Mouse (Mus musculus) CH12.LX (cell line): ENCODE data around the gene Ppara. TPM values are rescaled to one million over a fixed set of nuclear protein-coding genes. Genes with fewer than 3 reads are reported as not detected.
A peak's percentile ranks its signal among the peaks of the same experiment; 100 is the strongest.

Experiments used
- DNase-seq: peaks from one replicate; pipeline ENCODE4 v3.0.0-alpha.2; 2013; ENCODE audit errors: extremely low read depth
- H3K27ac ChIP-seq: 2 replicates; pipeline ENCODE4 v1.5.1; 2012; ENCODE audit warnings: low read depth, mild to moderate bottlenecking, control low read depth, moderate library complexity; ENCODE audit not compliant: insufficient read depth
- H3K27me3 ChIP-seq: replicated peaks from 2 replicates; pipeline ENCODE3; 2012; ENCODE audit warnings: inconsistent platforms
- H3K36me3 ChIP-seq, 2 experiments: replicated peaks in 1 of 2; 2 replicates each; pipeline versions ENCODE3 to v1.6.1; 2012; ENCODE audit warnings: inconsistent platforms in 1 of 2, low read length in 1 of 2, mild to moderate bottlenecking in 1 of 2, mixed read lengths in 1 of 2, moderate library complexity in 1 of 2; ENCODE audit not compliant: control insufficient read depth in 1 of 2, insufficient read depth in 1 of 2
- H3K4me1 ChIP-seq, 2 experiments: 2 replicates each; pipeline ENCODE4 v1.6.1; 2012; ENCODE audit warnings: inconsistent platforms in 1 of 2, moderate library complexity in 1 of 2; ENCODE audit not compliant: insufficient read depth in 2 of 2, control insufficient read depth in 1 of 2
- H3K4me2 ChIP-seq: 2 replicates; pipeline ENCODE4 v1.6.1; 2012; ENCODE audit warnings: low read depth, mild to moderate bottlenecking, control low read depth; ENCODE audit not compliant: poor library complexity, insufficient read depth, severe bottlenecking
- H3K4me3 ChIP-seq, 3 experiments: fragments of 150-350 bp in 1 of 3; sonication (generic) in 1 of 3; replicated peaks in 1 of 3; 2 replicates each; pipeline versions ENCODE3 to v1.5.1; 2011 to 2012; ENCODE audit warnings: low read depth in 2 of 3, low read length in 2 of 3, mild to moderate bottlenecking in 2 of 3, moderate library complexity in 2 of 3, control low read depth in 1 of 3, improper control_type of control experiment in 1 of 3, inconsistent platforms in 1 of 3, mixed read lengths in 1 of 3; ENCODE audit not compliant: poor library complexity in 1 of 3
- H3K79me2 ChIP-seq: replicated peaks from 2 replicates; pipeline ENCODE4 v1.6.1; 2012; ENCODE audit warnings: mild to moderate bottlenecking, moderate library complexity; ENCODE audit not compliant: control insufficient read depth, poor library complexity, insufficient read depth, severe bottlenecking; ENCODE audit errors: extremely low read depth
- H3K9ac ChIP-seq: 2 replicates; pipeline ENCODE4 v1.6.1; 2012; ENCODE audit warnings: low read depth, mild to moderate bottlenecking, control low read depth, moderate library complexity; ENCODE audit not compliant: insufficient read depth
- H3K9me3 ChIP-seq: replicated peaks from 2 replicates; pipeline ENCODE3; 2012; ENCODE audit warnings: low read length, inconsistent platforms, mixed read lengths
- BHLHE40 ChIP-seq: IDR thresholded peaks from 2 replicates; pipeline ENCODE4 v1.6.1; 2011; ENCODE audit warnings: mild to moderate bottlenecking, low read depth, low read length, improper control_type of control experiment
- CHD2 ChIP-seq: IDR thresholded peaks from 2 replicates; pipeline ENCODE4 v1.6.1; 2011; ENCODE audit warnings: low read length, improper control_type of control experiment
- CTCF ChIP-seq, 2 experiments: IDR thresholded peaks in 1 of 2; conservative IDR thresholded peaks in 1 of 2; 2 replicates each; pipeline ENCODE4 v1.5.1; 2011 to 2012; ENCODE audit warnings: low read depth in 2 of 2, low read length in 2 of 2, improper control_type of control experiment in 1 of 2, inconsistent platforms in 1 of 2, mild to moderate bottlenecking in 1 of 2, moderate library complexity in 1 of 2
- E2F4 ChIP-seq: IDR thresholded peaks from 2 replicates; pipeline ENCODE4 v1.6.1; 2011; ENCODE audit warnings: low read depth, low read length, improper control_type of control experiment; ENCODE audit not compliant: insufficient replicate concordance
- EP300 ChIP-seq: IDR thresholded peaks from 2 replicates; pipeline ENCODE4 v1.6.1; 2011; ENCODE audit warnings: low read length, improper control_type of control experiment
- GABPA ChIP-seq: IDR thresholded peaks from 2 replicates; pipeline ENCODE4 v1.6.1; 2012; ENCODE audit warnings: low read depth, low read length, improper control_type of control experiment, inconsistent platforms; ENCODE audit not compliant: insufficient replicate concordance
- HCFC1 ChIP-seq: IDR thresholded peaks from 2 replicates; pipeline ENCODE4 v1.6.1; 2012; ENCODE audit warnings: low read depth, mild to moderate bottlenecking, inconsistent platforms, low read length, improper control_type of control experiment
- IRF4 ChIP-seq: IDR thresholded peaks from 2 replicates; pipeline ENCODE4 v1.6.1; 2014; ENCODE audit warnings: low read depth, mild to moderate bottlenecking, inconsistent platforms, low read length, improper control_type of control experiment
- JUN ChIP-seq: IDR thresholded peaks from 2 replicates; pipeline ENCODE4 v1.6.1; 2011; ENCODE audit warnings: low read depth, mild to moderate bottlenecking, low read length, improper control_type of control experiment, moderate library complexity; ENCODE audit not compliant: insufficient read depth
- MAZ ChIP-seq: IDR thresholded peaks from 2 replicates; pipeline ENCODE4 v1.6.1; 2012; ENCODE audit warnings: low read depth, mild to moderate bottlenecking, inconsistent platforms, low read length, improper control_type of control experiment, moderate library complexity
- MEF2A ChIP-seq: IDR thresholded peaks from 2 replicates; pipeline ENCODE4 v1.6.1; 2014; ENCODE audit warnings: low read depth, mild to moderate bottlenecking, inconsistent platforms, low read length, improper control_type of control experiment, borderline replicate concordance
- NELFE ChIP-seq: IDR thresholded peaks from 2 replicates; pipeline ENCODE4 v1.6.1; 2011; ENCODE audit warnings: low read depth, low read length, improper control_type of control experiment
- NRF1 ChIP-seq: IDR thresholded peaks from 2 replicates; pipeline ENCODE4 v1.6.1; 2014; ENCODE audit warnings: low read depth, mild to moderate bottlenecking, inconsistent platforms, low read length, improper control_type of control experiment, moderate library complexity
- POLR2AphosphoS2 ChIP-seq: IDR thresholded peaks from 2 replicates; pipeline ENCODE4 v1.6.1; 2011; ENCODE audit warnings: low read depth, low read length, improper control_type of control experiment
- RAD21 ChIP-seq: IDR thresholded peaks from 2 replicates; pipeline ENCODE4 v1.6.1; 2011; ENCODE audit warnings: low read depth, mild to moderate bottlenecking, low read length, improper control_type of control experiment, moderate library complexity
- SMC3 ChIP-seq: IDR thresholded peaks from 2 replicates; pipeline ENCODE4 v1.6.1; 2011; ENCODE audit warnings: low read depth, low read length, improper control_type of control experiment
- ZC3H11A ChIP-seq: IDR thresholded peaks from 2 replicates; pipeline ENCODE4 v1.6.1; 2012; ENCODE audit warnings: low read depth, mild to moderate bottlenecking, inconsistent platforms, low read length, improper control_type of control experiment
- ZNF384 ChIP-seq: IDR thresholded peaks from 2 replicates; pipeline ENCODE4 v1.6.1; 2012; ENCODE audit warnings: low read depth, low read length, improper control_type of control experiment, inconsistent platforms
- dilution Hi-C: fragments of 300-500 bp; cut with MboI; formaldehyde crosslinking; loops from 2 replicates; pipeline ENCODE4 v1.14.3; 2020; ENCODE audit warnings: low sequenced_read_pairs; ENCODE audit not compliant: extremely low pct_unique_long_range_greater_than_20kb, extremely low pct_ligation_motif_present
- in situ Hi-C: fragments of 300-500 bp; cut with MboI; formaldehyde crosslinking; loops from 3 replicates; pipeline ENCODE4 v1.14.3; 2019; ENCODE audit warnings: low sequenced_read_pairs, low pct_ligation_motif_present, low pct_unique_long_range_greater_than_20kb, mixed read lengths
- polyA plus RNA-seq: library from polyadenylated mRNA; unstranded; fragments of >175 nt; gene quantifications from 2 replicates; pipeline ENCODE4 v1.2.1, GENCODE M21; 2012; ENCODE audit warnings: low read depth; ENCODE audit not compliant: insufficient read length
- total RNA-seq, 2 experiments: library from RNA; depleted of rRNA; stranded (reverse); fragments of 300-350 nt in 1 of 2; fragments of >200 nt in 1 of 2; gene quantifications; 2 replicates each; pipeline ENCODE4 v1.2.3; 2012 to 2014

Gene Ppara
- total and polyA plus RNA-seq, 3 experiments = not detected

- peak in 1 of 2 experiments; percentile 87; a peak in 2 of 4 replicates for TF ChIP-seq CTCF (conservative IDR thresholded peaks at IDR 0.05 in 1 of 2, IDR thresholded peaks at IDR 0.05 in 1 of 2; ENCODE audit: low read depth in 2 of 2, low read length in 2 of 2)
- TF ChIP-seq NELFE = peak; percentile 43; the same call in 1 of the 2 replicates
- TF ChIP-seq RAD21 = peak; percentile 80
- TF ChIP-seq MAZ = peak; percentile 37; the same call in 1 of the 2 replicates
- TF ChIP-seq BHLHE40 = no peak
- TF ChIP-seq SMC3 = peak; percentile 84
- peak; percentile 57; the same call in 1 of the 2 replicates for TF ChIP-seq ZC3H11A
- TF ChIP-seq IRF4 = no peak
- TF ChIP-seq NRF1 = no peak
- in situ Hi-C loops (loop anchor here (25.0 kb wide), 1 partner anchor 223 kb away; no protein-coding TSS in a partner anchor), dilution Hi-C loops (no loop called here)
- H3K36me3 ChIP-seq = no peaks in the 10 kb centered on the region
- no peak overlapping the region for H3K4me3 ChIP-seq
- DNase-seq = peak; percentile 64
- peaks cover 16% of the 10 kb centered on the region for H3K27me3 ChIP-seq
- no peak overlapping the region for H3K9ac ChIP-seq
- no peaks in the 10 kb centered on the region for H3K79me2 ChIP-seq
- H3K9me3 ChIP-seq = no peaks in the 10 kb centered on the region
- H3K4me1 ChIP-seq = peaks cover 0 to 2% of the 10 kb centered on the region in 2 experiments; a peak in 1 of 4 replicates
- no peak overlapping the region for H3K27ac ChIP-seq
- H3K4me2 ChIP-seq = peak overlapping the region; percentile 35; the same call in 1 of the 2 replicates
Observed at GRCm38 (mm10) chr15:85710179-85710578, 24.6 kb upstream of the Ppara start.

- H3K79me2 ChIP-seq = no peaks in the 10 kb centered on the region
- no peaks in the 10 kb centered on the region for H3K9me3 ChIP-seq
- H3K36me3 ChIP-seq = no peaks in the 10 kb centered on the region
- DNase-seq = no peak
- in situ Hi-C loops (loop anchor here (25.0 kb wide), 1 partner anchor 224 kb away; no protein-coding TSS in a partner anchor), dilution Hi-C loops (no loop called here)
- TF ChIP-seq CTCF (conservative IDR thresholded peaks at IDR 0.05 in 1 of 2, IDR thresholded peaks at IDR 0.05 in 1 of 2; ENCODE audit: low read depth in 2 of 2, low read length in 2 of 2) (no peak), SMC3 (no peak), MAZ (no peak), ZNF384 (no peak), HCFC1 (no peak), MEF2A (no peak), POLR2AphosphoS2 (no peak), JUN (no peak), EP300 (no peak), E2F4 (no peak), RAD21 (no peak), GABPA (no peak), CHD2 (no peak)
- peaks cover 0 to 2% of the 10 kb centered on the region in 2 experiments; a peak in 1 of 4 replicates for H3K4me1 ChIP-seq
- peaks cover 18% of the 10 kb centered on the region for H3K27me3 ChIP-seq
- no peak overlapping the region for H3K4me3 ChIP-seq
- H3K27ac ChIP-seq = no peak overlapping the region
- H3K4me2 ChIP-seq = no peak overlapping the region
- no peak overlapping the region for H3K9ac ChIP-seq
Observed at GRCm38 (mm10) chr15:85710641-85711580, 23.9 kb upstream of the Ppara start.
